Mouse (Mus musculus): ENCODE results near the gene Sec24b. TPM values are rescaled to one million over a fixed set of nuclear protein-coding genes. Genes with fewer than 3 reads are reported as not detected.

Gene Sec24b
- total and polyA plus RNA-seq, 3 experiments = 18.6 to 56.3 (median 54.4) TPM

GRCm38 (mm10) chr3:130094125-130094704 is 32.9 kb upstream of the Sec24b start:
- H3K4me3 ChIP-seq (ENCODE audit: control insufficient read depth in 1 of 2, insufficient read depth in 1 of 2, low read depth in 2 of 2, low read length in 2 of 2) = peak overlapping the region in 1 of 2 experiments; percentile 18; a peak in 1 of 4 replicates
- no peaks in the 10 kb centered on the region for H3K9me3 ChIP-seq (replicated peaks; ENCODE audit: insufficient read depth, low read length)
- H3K9ac ChIP-seq (ENCODE audit: control insufficient read depth, low read depth, low read length, poor library complexity, severe bottlenecking) = no peak overlapping the region
- no peaks in the 10 kb centered on the region for H3K79me2 ChIP-seq (ENCODE audit: control insufficient read depth, insufficient read depth, low read length, poor library complexity)
- H3K27ac ChIP-seq (ENCODE audit: control insufficient read depth, low read depth, low read length) = no peak overlapping the region
- H3K36me3 ChIP-seq (ENCODE audit: control insufficient read depth in 1 of 2, insufficient read depth in 2 of 2, low read length in 2 of 2) = no peaks in the 10 kb centered on the region
- TF ChIP-seq MAFK (IDR thresholded peaks at IDR 0.05; ENCODE audit: borderline replicate concordance, low read depth, low read length) (peak; percentile 76), NELFE (IDR thresholded peaks at IDR 0.05; ENCODE audit: low read depth, low read length) (no peak), GATA1 (IDR thresholded peaks at IDR 0.05; ENCODE audit: low read depth, low read length) (peak; percentile 60), EP300 (IDR thresholded peaks at IDR 0.05; ENCODE audit: low read depth in 1 of 2, low read length in 2 of 2) (0 out of 4 replicates have a peak, but pooled peaks of 1 of the 2 experiments have one; percentile 10)
- peak; percentile 52 for DNase-seq (ENCODE audit: low read depth, low spot score)
- no peaks in the 10 kb centered on the region; a peak in 1 of 4 replicates for H3K27me3 ChIP-seq (ENCODE audit: control insufficient read depth in 1 of 2, insufficient read depth in 2 of 2, low read length in 2 of 2)
- H3K4me1 ChIP-seq (ENCODE audit: control insufficient read depth in 1 of 2, insufficient read depth in 2 of 2, low read length in 2 of 2) = no peaks in the 10 kb centered on the region

- Histone ChIP-seq H3K27me3 (ENCODE audit: control insufficient read depth in 1 of 2, insufficient read depth in 2 of 2, low read length in 2 of 2) (peaks cover 0 to 2% of the 10 kb centered on the region in 2 experiments; a peak in 2 of 4 replicates), H3K4me1 (ENCODE audit: control insufficient read depth in 1 of 2, insufficient read depth in 2 of 2, low read length in 2 of 2) (no peaks in the 10 kb centered on the region), H3K36me3 (ENCODE audit: control insufficient read depth in 1 of 2, insufficient read depth in 2 of 2, low read length in 2 of 2) (no peaks in the 10 kb centered on the region), H3K27ac (ENCODE audit: control insufficient read depth, low read depth, low read length) (no peak overlapping the region), H3K4me3 (ENCODE audit: control insufficient read depth in 1 of 2, insufficient read depth in 1 of 2, low read depth in 2 of 2, low read length in 2 of 2) (no peak overlapping the region), H3K79me2 (ENCODE audit: control insufficient read depth, insufficient read depth, low read length, poor library complexity) (no peaks in the 10 kb centered on the region), H3K9me3 (replicated peaks; ENCODE audit: insufficient read depth, low read length) (no peaks in the 10 kb centered on the region), H3K9ac (ENCODE audit: control insufficient read depth, low read depth, low read length, poor library complexity, severe bottlenecking) (no peak overlapping the region)
- TF ChIP-seq EP300 (IDR thresholded peaks at IDR 0.05; ENCODE audit: low read depth in 1 of 2, low read length in 2 of 2) = no peak
- no peak for TF ChIP-seq SMC3 (IDR thresholded peaks at IDR 0.05; ENCODE audit: low read depth, low read length)
- TF ChIP-seq MAX (IDR thresholded peaks at IDR 0.05; ENCODE audit: low read length) = no peak
- TF ChIP-seq CHD2 (IDR thresholded peaks at IDR 0.05; ENCODE audit: low read length) = no peak
- no peak for TF ChIP-seq E2F4 (IDR thresholded peaks at IDR 0.05; ENCODE audit: borderline replicate concordance, low read depth, low read length)
- no peak for TF ChIP-seq USF1 (IDR thresholded peaks at IDR 0.05; ENCODE audit: low read depth, low read length)
- TF ChIP-seq ZKSCAN1 (IDR thresholded peaks at IDR 0.05; ENCODE audit: low read depth, low read length) = no peak
- TF ChIP-seq RCOR1 (IDR thresholded peaks at IDR 0.05; ENCODE audit: low read depth, low read length) = no peak
- no peak for TF ChIP-seq TBP (IDR thresholded peaks at IDR 0.05; ENCODE audit: low read depth, low read length)
- peak; percentile 9 for DNase-seq (ENCODE audit: low read depth, low spot score)
Observed at GRCm38 (mm10) chr3:130090460-130090859, 29.1 kb upstream of the Sec24b start.

- Histone ChIP-seq H3K9me3 (replicated peaks; ENCODE audit: insufficient read depth, low read length) (no peaks in the 10 kb centered on the region), H3K27me3 (ENCODE audit: control insufficient read depth in 1 of 2, insufficient read depth in 2 of 2, low read length in 2 of 2) (peaks cover 0 to 2% of the 10 kb centered on the region in 2 experiments; a peak in 2 of 4 replicates), H3K79me2 (ENCODE audit: control insufficient read depth, insufficient read depth, low read length, poor library complexity) (no peaks in the 10 kb centered on the region), H3K4me3 (ENCODE audit: control insufficient read depth in 1 of 2, insufficient read depth in 1 of 2, low read depth in 2 of 2, low read length in 2 of 2) (no peak overlapping the region), H3K4me1 (ENCODE audit: control insufficient read depth in 1 of 2, insufficient read depth in 2 of 2, low read length in 2 of 2) (no peaks in the 10 kb centered on the region), H3K27ac (ENCODE audit: control insufficient read depth, low read depth, low read length) (no peak overlapping the region), H3K36me3 (ENCODE audit: control insufficient read depth in 1 of 2, insufficient read depth in 2 of 2, low read length in 2 of 2) (no peaks in the 10 kb centered on the region), H3K9ac (ENCODE audit: control insufficient read depth, low read depth, low read length, poor library complexity, severe bottlenecking) (no peak overlapping the region)
- no peak for DNase-seq (ENCODE audit: low read depth, low spot score)
- TF ChIP-seq NRF1 (IDR thresholded peaks at IDR 0.05; ENCODE audit: insufficient read depth, low read depth, low read length, poor library complexity, severe bottlenecking) (no peak), ZMIZ1 (IDR thresholded peaks at IDR 0.05; ENCODE audit: low read depth, low read length) (no peak), UBTF (IDR thresholded peaks at IDR 0.05; ENCODE audit: borderline replicate concordance, insufficient read depth, low read depth, low read length) (no peak), MYC (IDR thresholded peaks at IDR 0.05; ENCODE audit: low read depth, low read length) (no peak), GABPA (IDR thresholded peaks at IDR 0.05; ENCODE audit: low read depth, low read length) (no peak), EP300 (IDR thresholded peaks at IDR 0.05; ENCODE audit: low read depth in 1 of 2, low read length in 2 of 2) (no peak), KAT2A (conservative IDR thresholded peaks at IDR 0.05; ENCODE audit: low read depth, low read length) (no peak), BHLHE40 (IDR thresholded peaks at IDR 0.05; ENCODE audit: borderline replicate concordance, low read depth, low read length) (no peak), MAZ (IDR thresholded peaks at IDR 0.05; ENCODE audit: low read depth, low read length) (no peak), ZC3H11A (IDR thresholded peaks at IDR 0.05; ENCODE audit: low read depth, low read length) (no peak), MYB (IDR thresholded peaks at IDR 0.05; ENCODE audit: low read depth, low read length) (no peak), ELF1 (IDR thresholded peaks at IDR 0.05; ENCODE audit: low read depth, low read length) (no peak)
Observed at GRCm38 (mm10) chr3:130088654-130089053, 27.3 kb upstream of the Sec24b start.
